Mouse (Mus musculus): ENCODE measurements around the gene Plppr4. TPM values are rescaled to one million over a fixed set of nuclear protein-coding genes. Genes with fewer than 3 reads are reported as not detected.
A peak's percentile ranks its signal among the peaks of the same experiment; 100 is the strongest.

Gene Plppr4
- total and polyA plus RNA-seq, 3 experiments = not detected

- Histone ChIP-seq H3K9me3 (replicated peaks; ENCODE audit: low read length) (no peaks in the 10 kb centered on the region), H3K4me1 (ENCODE audit: control insufficient read depth in 1 of 2, insufficient read depth in 2 of 2) (peaks cover 8 to 45% of the 10 kb centered on the region in 2 experiments), H3K36me3 (replicated peaks in 1 of 2; ENCODE audit: control insufficient read depth in 1 of 2, insufficient read depth in 1 of 2, low read length in 1 of 2) (no peaks in the 10 kb centered on the region), H3K27ac (ENCODE audit: insufficient read depth, low read depth) (peak overlapping the region; percentile 64), H3K79me2 (replicated peaks; ENCODE audit: control insufficient read depth, extremely low read depth, insufficient read depth, poor library complexity, severe bottlenecking) (no peaks in the 10 kb centered on the region), H3K4me2 (ENCODE audit: insufficient read depth, low read depth, poor library complexity, severe bottlenecking) (peak overlapping the region; percentile 89), H3K27me3 (replicated peaks) (no peaks in the 10 kb centered on the region), H3K4me3 (replicated peaks in 1 of 3; ENCODE audit: low read depth in 2 of 3, low read length in 2 of 3, poor library complexity in 1 of 3) (no peak overlapping the region), H3K9ac (ENCODE audit: insufficient read depth, low read depth) (no peak overlapping the region)
- DNase-seq (ENCODE audit: extremely low read depth) = peak; percentile 86
- in situ Hi-C loops (cut with MboI; ENCODE audit: low pct_ligation_motif_present, low pct_unique_long_range_greater_than_20kb, low sequenced_read_pairs) = no loop called here
- dilution Hi-C loops (cut with MboI; ENCODE audit: extremely low pct_ligation_motif_present, extremely low pct_unique_long_range_greater_than_20kb, low sequenced_read_pairs) = no loop called here
- peak; percentile 76 for TF ChIP-seq BHLHE40 (IDR thresholded peaks at IDR 0.05; ENCODE audit: low read depth, low read length)
- peak; percentile 67 for TF ChIP-seq JUND (conservative IDR thresholded peaks at IDR 0.05; ENCODE audit: low read depth, low read length)
- peak; percentile 87 for TF ChIP-seq EP300 (IDR thresholded peaks at IDR 0.05; ENCODE audit: low read length)
- no peak for TF ChIP-seq GABPA (IDR thresholded peaks at IDR 0.05; ENCODE audit: insufficient replicate concordance, low read depth, low read length)
- peak; percentile 53; the same call in 1 of the 2 replicates for TF ChIP-seq E2F4 (IDR thresholded peaks at IDR 0.05; ENCODE audit: insufficient replicate concordance, low read depth, low read length)
- TF ChIP-seq MAFK (IDR thresholded peaks at IDR 0.05; ENCODE audit: insufficient replicate concordance, low read length) = peak; percentile 91; the same call in 1 of the 2 replicates
- TF ChIP-seq MXI1 (IDR thresholded peaks at IDR 0.05; ENCODE audit: low read depth, low read length) = no peak; the same call in 1 of the 2 replicates
- 0 out of 2 replicates have a peak, but pooled peaks have one; percentile 61 for TF ChIP-seq MEF2A (IDR thresholded peaks at IDR 0.05; ENCODE audit: borderline replicate concordance, low read depth, low read length)
- peak; percentile 12 for TF ChIP-seq RAD21 (IDR thresholded peaks at IDR 0.05; ENCODE audit: low read depth, low read length)
- peak; percentile 74; the same call in 1 of the 2 replicates for TF ChIP-seq IRF4 (IDR thresholded peaks at IDR 0.05; ENCODE audit: low read depth, low read length)
- TF ChIP-seq ELF1 (IDR thresholded peaks at IDR 0.05; ENCODE audit: low read depth, low read length) = no peak
- TF ChIP-seq ZNF384 (IDR thresholded peaks at IDR 0.05; ENCODE audit: low read depth, low read length) = peak; percentile 95
- TF ChIP-seq ETS1 (conservative IDR thresholded peaks at IDR 0.05; ENCODE audit: low read depth, low read length) = peak; percentile 92
- peak; percentile 59; the same call in 1 of the 2 replicates for TF ChIP-seq RCOR1 (conservative IDR thresholded peaks at IDR 0.05; ENCODE audit: low read depth, low read length)
- peak; percentile 57; the same call in 1 of the 2 replicates for TF ChIP-seq CHD2 (IDR thresholded peaks at IDR 0.05; ENCODE audit: low read length)
- TF ChIP-seq SIN3A (IDR thresholded peaks at IDR 0.05; ENCODE audit: low read length) = no peak
- TF ChIP-seq MAZ (IDR thresholded peaks at IDR 0.05; ENCODE audit: low read depth, low read length) = 0 out of 2 replicates have a peak, but pooled peaks have one; percentile 23
- peak; percentile 35; the same call in 1 of the 2 replicates for TF ChIP-seq JUN (IDR thresholded peaks at IDR 0.05; ENCODE audit: insufficient read depth, low read depth, low read length)
- no peak for TF ChIP-seq NELFE (IDR thresholded peaks at IDR 0.05; ENCODE audit: low read depth, low read length)
- peak; percentile 78 for TF ChIP-seq TCF12 (IDR thresholded peaks at IDR 0.05; ENCODE audit: low read depth, low read length)
- TF ChIP-seq ZC3H11A (IDR thresholded peaks at IDR 0.05; ENCODE audit: low read depth, low read length) = no peak
- TF ChIP-seq MYC (IDR thresholded peaks at IDR 0.05; ENCODE audit: low read depth, low read length) = peak; percentile 77
- TF ChIP-seq SMC3 (IDR thresholded peaks at IDR 0.05; ENCODE audit: low read depth, low read length) = peak; percentile 21
These were observed 59.9 kb downstream of the Plppr4 start for GRCm38 (mm10) chr3:117300735-117301271.
